Mouse (Mus musculus) midbrain, embryonic 11.5 days (tissue): ENCODE measurements around the gene Dnajc1. TPM values are rescaled to one million over a fixed set of nuclear protein-coding genes. Genes with fewer than 3 reads are reported as not detected.

ENCODE experiments used
- ATAC-seq: fragments of 200-750 bp; cut with Nextera tagmentation; 2 replicates; pipeline ENCODE4 v1.8.0; 2017; ENCODE audit warnings: moderate TSS enrichment, moderate library complexity; ENCODE audit not compliant: low FRiP score
- DNase-seq: peaks from one replicate; pipeline ENCODE4 v3.0.0; 2015; ENCODE audit warnings: low spot score; ENCODE audit errors: missing footprints
- H3K27ac ChIP-seq: fragments of 300-500 bp; sonication (generic); 2 replicates; pipeline ENCODE4 v1.5.1; 2014; ENCODE audit warnings: low read depth, low read length
- H3K27me3 ChIP-seq: fragments of 300-500 bp; sonication (generic); 2 replicates; pipeline ENCODE4 v1.6.1; 2014; ENCODE audit warnings: mild to moderate bottlenecking, low read length, moderate library complexity, mixed read lengths; ENCODE audit not compliant: control insufficient read depth, insufficient read depth
- H3K36me3 ChIP-seq: fragments of 300-500 bp; sonication (generic); 2 replicates; pipeline ENCODE4 v1.6.1; 2014; ENCODE audit warnings: mild to moderate bottlenecking, low read length, moderate library complexity, mixed read lengths; ENCODE audit not compliant: control insufficient read depth, insufficient read depth
- H3K4me1 ChIP-seq: fragments of 300-500 bp; sonication (generic); 2 replicates; pipeline ENCODE4 v1.6.1; 2014; ENCODE audit warnings: low read length; ENCODE audit not compliant: control insufficient read depth, insufficient read depth
- H3K4me2 ChIP-seq: fragments of 300-500 bp; sonication (generic); 2 replicates; pipeline ENCODE4 v1.6.1; 2014; ENCODE audit warnings: mild to moderate bottlenecking, moderate library complexity
- H3K4me3 ChIP-seq: fragments of 300-500 bp; sonication (generic); 2 replicates; pipeline ENCODE4 v1.5.1; 2014; ENCODE audit warnings: low read depth, low read length
- H3K9ac ChIP-seq: fragments of 300-500 bp; sonication (generic); 2 replicates; pipeline ENCODE4 v1.6.1; 2014; ENCODE audit warnings: low read length
- H3K9me3 ChIP-seq: fragments of 300-500 bp; sonication (generic); 2 replicates; pipeline ENCODE4 v1.6.1; 2016; ENCODE audit warnings: low read length; ENCODE audit not compliant: control insufficient read depth
- WGBS: fragments of 180-500 bp; shearing (Covaris S2); extraction: QIAGEN DNeasy Blood & Tissue Kit; methylation state at CpG from one replicate; pipeline ENCODE4 v1.1.7; 2014; 5-methylcytosine and 5-hydroxymethylcytosine counted together
- polyA plus RNA-seq: library from polyadenylated mRNA; unstranded; fragments of >200 nt; fragmentation: Nextera tagmentation; extraction: Ambion mirVana; gene quantifications from 2 replicates; pipeline ENCODE4 v1.2.1, GENCODE M21; 2014

Dnajc1 gene
- polyA plus RNA-seq, result 26.4 and 32.7 TPM in 2 replicates

GRCm38 (mm10) chr2:18392331-18393021 is at the start of gene Dnajc1:
Gene Dnajc1 (minus strand): TSS chr2:18392830.
- ATAC-seq (peak; percentile 100), DNase-seq (peak; percentile 100)
- Histone ChIP-seq H3K27me3 (no peaks in the 10 kb centered on the region), H3K4me3 (peak within 1 kb of the TSS; percentile 84), H3K36me3 (no peaks in the 10 kb centered on the region), H3K27ac (peak within 1 kb of the TSS; percentile 96), H3K4me1 (peaks cover 4% of the 10 kb centered on the region; the same call in 1 of the 2 replicates), H3K9ac (peak within 1 kb of the TSS; percentile 87), H3K9me3 (no peaks in the 10 kb centered on the region; the same call in 1 of the 2 replicates), H3K4me2 (peak within 1 kb of the TSS; percentile 69)
- WGBS, result under 1% methylated on average over 69 of the region's 69 CpGs

GRCm38 (mm10) chr2:18441871-18442270 is 49.2 kb upstream of the Dnajc1 start:
- H3K27me3 ChIP-seq, result no peaks in the 10 kb centered on the region
- H3K4me2 ChIP-seq, result no peak overlapping the region
- H3K9ac ChIP-seq, result no peak overlapping the region
- H3K4me1 ChIP-seq, result no peaks in the 10 kb centered on the region
- ATAC-seq (no peak), DNase-seq (no peak)
- no peak overlapping the region for H3K4me3 ChIP-seq
- 48% methylated on average over 6 of the region's 6 CpGs for WGBS
- H3K27ac ChIP-seq, result no peak overlapping the region
- H3K36me3 ChIP-seq, result no peaks in the 10 kb centered on the region
- H3K9me3 ChIP-seq, result no peaks in the 10 kb centered on the region

- Histone ChIP-seq H3K4me2 (no peak overlapping the region), H3K4me1 (no peaks in the 10 kb centered on the region), H3K9ac (no peak overlapping the region), H3K9me3 (no peaks in the 10 kb centered on the region), H3K36me3 (no peaks in the 10 kb centered on the region), H3K27ac (no peak overlapping the region), H3K27me3 (no peaks in the 10 kb centered on the region), H3K4me3 (no peak overlapping the region)
- WGBS, result 91% methylated on average over 3 of the region's 3 CpGs
- DNase-seq (no peak), ATAC-seq (no peak)
Observed at GRCm38 (mm10) chr2:18415242-18415641, 22.6 kb upstream of the Dnajc1 start.

- Histone ChIP-seq H3K9ac (no peak overlapping the region), H3K9me3 (no peaks in the 10 kb centered on the region), H3K27me3 (no peaks in the 10 kb centered on the region; the same call in 1 of the 2 replicates), H3K4me1 (no peaks in the 10 kb centered on the region), H3K27ac (no peak overlapping the region), H3K4me2 (no peak overlapping the region), H3K4me3 (no peak overlapping the region), H3K36me3 (no peaks in the 10 kb centered on the region)
- DNase-seq, result no peak
- ATAC-seq, result no peak
- WGBS, result 83% methylated on average over 1 of the region's 1 CpGs
Observed at GRCm38 (mm10) chr2:18403679-18404078, 11.0 kb upstream of the Dnajc1 start.

- H3K9ac ChIP-seq, result no peak overlapping the region
Observed at GRCm38 (mm10) chr2:18401771-18402170, 9.1 kb upstream of the Dnajc1 start.

GRCm38 (mm10) chr2:18393022-18393519 is 441 bp upstream of the Dnajc1 start:
- Histone ChIP-seq H3K36me3 (no peaks in the 10 kb centered on the region), H3K4me1 (peaks cover 4% of the 10 kb centered on the region; the same call in 1 of the 2 replicates), H3K27ac (peak overlapping the region; percentile 96), H3K4me2 (peak overlapping the region; percentile 69; the same call in 1 of the 2 replicates), H3K9me3 (no peaks in the 10 kb centered on the region; the same call in 1 of the 2 replicates), H3K9ac (peak overlapping the region; percentile 87; the same call in 1 of the 2 replicates), H3K27me3 (no peaks in the 10 kb centered on the region), H3K4me3 (peak overlapping the region; percentile 84)
- ATAC-seq, result peak; percentile 13; the same call in 1 of the 2 replicates
- peak; percentile 92 for DNase-seq
- 70% methylated on average over 2 of the region's 2 CpGs for WGBS

More at GRCm38 (mm10) chr2:18401771-18402170, 9.1 kb upstream of the Dnajc1 start:
- Histone ChIP-seq H3K4me3 (no peak overlapping the region), H3K9me3 (no peaks in the 10 kb centered on the region), H3K36me3 (no peaks in the 10 kb centered on the region), H3K27ac (no peak overlapping the region), H3K4me1 (no peaks in the 10 kb centered on the region), H3K27me3 (no peaks in the 10 kb centered on the region; the same call in 1 of the 2 replicates), H3K4me2 (no peak overlapping the region)
- DNase-seq, result no peak
- no peak for ATAC-seq
- 89% methylated on average over 2 of the region's 2 CpGs for WGBS

GRCm38 (mm10) chr2:18391861-18392260 is 769 bp downstream of the Dnajc1 start:
- Histone ChIP-seq H3K27ac (peak overlapping the region; percentile 96), H3K36me3 (no peaks in the 10 kb centered on the region), H3K27me3 (no peaks in the 10 kb centered on the region), H3K9ac (peak overlapping the region; percentile 87), H3K4me2 (peak overlapping the region; percentile 69), H3K9me3 (no peaks in the 10 kb centered on the region; the same call in 1 of the 2 replicates), H3K4me1 (peaks cover 4% of the 10 kb centered on the region; the same call in 1 of the 2 replicates), H3K4me3 (peak overlapping the region; percentile 84)
- under 1% methylated on average over 11 of the region's 11 CpGs for WGBS
- ATAC-seq (no peak), DNase-seq (no peak)

- no peaks in the 10 kb centered on the region for H3K27me3 ChIP-seq
- H3K4me3 ChIP-seq, result no peak overlapping the region
- H3K27ac ChIP-seq, result no peak overlapping the region
- no peak overlapping the region for H3K4me2 ChIP-seq
- WGBS, result 89% methylated on average over 1 of the region's 1 CpGs
- no peaks in the 10 kb centered on the region for H3K36me3 ChIP-seq
- H3K9ac ChIP-seq, result no peak overlapping the region
- no peak for ATAC-seq
- H3K4me1 ChIP-seq, result peaks cover 4% of the 10 kb centered on the region; the same call in 1 of the 2 replicates
- H3K9me3 ChIP-seq, result no peaks in the 10 kb centered on the region; the same call in 1 of the 2 replicates
- no peak for DNase-seq
Observed at GRCm38 (mm10) chr2:18389631-18390030, 3.0 kb downstream of the Dnajc1 start.

GRCm38 (mm10) chr2:18381662-18382061 is 11.0 kb downstream of the Dnajc1 start:
- Histone ChIP-seq H3K36me3 (no peaks in the 10 kb centered on the region), H3K9ac (no peak overlapping the region), H3K27me3 (no peaks in the 10 kb centered on the region), H3K4me1 (no peaks in the 10 kb centered on the region), H3K4me3 (no peak overlapping the region), H3K9me3 (no peaks in the 10 kb centered on the region), H3K4me2 (no peak overlapping the region), H3K27ac (no peak overlapping the region)
- DNase-seq (no peak), ATAC-seq (no peak)
